Mouse (Mus musculus): ENCODE measurements around the gene Gm43951.
"Not testable (repeated sequence)": the region's sequence is repeated elsewhere in the genome, so short reads cannot be mapped to it uniquely, and the experiment has no call there.

The Gm43951 gene

DNA sequence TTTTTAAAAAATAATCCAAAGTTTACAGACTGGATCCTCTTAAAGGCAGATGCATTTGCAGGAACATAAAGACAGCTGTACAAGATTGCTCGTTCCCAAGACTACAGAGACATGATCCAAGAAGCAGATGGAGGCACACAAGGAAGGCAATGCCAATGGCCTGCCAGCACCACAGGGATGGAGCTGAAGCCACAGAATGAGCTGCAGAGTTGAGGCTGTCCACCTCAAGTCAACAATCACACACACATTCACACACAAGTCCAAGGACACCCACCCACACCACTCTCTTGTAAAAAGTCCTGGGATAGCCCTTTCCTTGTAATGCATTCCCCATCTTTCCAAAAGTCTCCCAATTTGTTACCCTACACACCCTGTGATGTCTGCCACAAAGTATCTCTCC, 3.2 kb downstream of the Gm43951 start:
- no peak for DNase-seq (ENCODE audit: low read depth, low spot score)

DNA sequence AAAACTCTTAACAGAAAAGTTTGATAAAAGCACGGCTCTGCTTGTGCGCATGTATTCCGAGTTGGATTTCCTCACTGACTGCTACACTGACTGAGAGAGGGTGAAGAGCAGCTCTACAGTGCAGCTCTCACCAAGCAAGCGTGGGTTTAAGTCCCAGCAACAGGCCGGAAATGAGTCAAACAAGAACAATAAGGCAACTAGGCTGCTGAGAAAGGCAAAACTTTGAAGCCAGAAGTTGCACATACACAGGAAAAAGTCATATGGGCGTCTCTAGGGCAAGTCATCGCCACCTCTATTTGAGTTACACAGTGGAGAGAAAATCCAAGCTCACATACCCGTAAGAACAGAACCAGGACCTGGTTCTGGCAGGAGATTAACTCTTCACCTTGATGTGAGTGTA, 10.1 kb downstream of the Gm43951 start:
- no peak for DNase-seq (ENCODE audit: low read depth, low spot score)

DNA sequence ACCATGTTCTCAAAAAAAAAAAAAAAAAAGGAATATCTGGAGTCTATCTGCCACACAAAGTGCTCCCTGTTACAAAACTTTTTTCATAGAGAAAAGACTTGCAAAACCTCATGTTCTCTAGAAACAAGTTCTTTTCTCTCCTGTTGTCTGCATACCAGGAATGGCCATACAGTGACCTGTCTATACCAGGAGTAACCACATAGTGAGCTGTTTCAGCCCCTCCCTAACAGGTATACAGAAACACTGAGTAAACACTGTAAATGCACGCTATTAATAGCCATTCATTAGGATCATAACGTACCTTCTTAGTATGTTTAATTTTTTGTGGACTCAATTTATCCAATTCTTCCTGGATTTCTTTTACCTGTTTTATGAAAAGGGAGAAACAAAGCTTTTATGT, 12.4 kb downstream of the Gm43951 start:
- no peak for DNase-seq (ENCODE audit: low read depth, low spot score)

GRCm38 (mm10) chr11:72190857-72191256, 15.8 kb downstream of the Gm43951 start:
- no peak for DNase-seq (ENCODE audit: low read depth, low spot score)

GRCm38 (mm10) chr11:72184252-72184651, 22.4 kb downstream of the Gm43951 start:
- DNase-seq (ENCODE audit: low read depth, low spot score): no peak

GRCm38 (mm10) chr11:72181136-72181535, 25.5 kb downstream of the Gm43951 start:
- DNase-seq (ENCODE audit: low read depth, low spot score): no peak

DNA sequence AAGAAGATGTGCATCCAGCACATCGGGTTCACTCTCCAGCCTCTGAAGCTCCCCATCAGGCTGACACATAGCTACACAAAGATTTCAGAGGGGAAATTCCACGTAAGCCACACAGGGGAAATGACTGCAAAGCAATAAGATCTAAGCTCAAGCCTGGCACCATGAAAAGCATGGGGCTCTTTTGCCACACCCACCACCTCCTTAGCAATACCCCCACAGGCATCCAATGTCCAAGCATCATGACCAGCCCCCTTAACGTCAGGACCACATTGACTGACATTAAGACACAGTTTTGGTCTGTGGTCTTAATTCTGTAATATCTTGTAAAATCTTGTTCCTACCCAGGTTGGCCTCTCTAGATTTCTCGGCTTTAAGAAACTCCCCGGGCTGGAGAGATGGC, 26.1 kb downstream of the Gm43951 start:
- no peak for DNase-seq (ENCODE audit: low read depth, low spot score)

- no peak for DNase-seq (ENCODE audit: low read depth, low spot score)
Measured at GRCm38 (mm10) chr11:72176553-72176952, 30.1 kb downstream of the Gm43951 start.

- DNase-seq (ENCODE audit: low read depth, low spot score): no peak
Measured at GRCm38 (mm10) chr11:72175966-72176365, 30.7 kb downstream of the Gm43951 start.

DNA sequence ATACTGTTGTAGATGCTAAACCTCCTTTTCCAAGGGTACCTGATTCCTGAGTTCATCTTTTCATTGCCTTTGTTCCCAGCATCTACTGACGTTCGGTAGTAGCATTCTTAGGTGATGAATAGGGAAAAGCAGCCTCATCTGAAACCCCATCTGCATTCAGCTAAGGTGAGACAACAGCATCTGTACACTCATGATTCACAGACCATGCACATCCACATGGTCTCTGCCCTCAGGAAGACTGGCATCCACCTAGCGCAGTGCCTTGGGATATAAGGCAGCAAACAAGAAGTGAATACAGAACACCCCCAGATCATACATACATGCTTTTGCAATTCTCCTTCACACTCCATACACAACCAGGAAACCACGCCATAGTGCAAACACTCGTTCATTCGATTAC, 31.9 kb downstream of the Gm43951 start:
- DNase-seq (ENCODE audit: low read depth, low spot score): no peak

DNA sequence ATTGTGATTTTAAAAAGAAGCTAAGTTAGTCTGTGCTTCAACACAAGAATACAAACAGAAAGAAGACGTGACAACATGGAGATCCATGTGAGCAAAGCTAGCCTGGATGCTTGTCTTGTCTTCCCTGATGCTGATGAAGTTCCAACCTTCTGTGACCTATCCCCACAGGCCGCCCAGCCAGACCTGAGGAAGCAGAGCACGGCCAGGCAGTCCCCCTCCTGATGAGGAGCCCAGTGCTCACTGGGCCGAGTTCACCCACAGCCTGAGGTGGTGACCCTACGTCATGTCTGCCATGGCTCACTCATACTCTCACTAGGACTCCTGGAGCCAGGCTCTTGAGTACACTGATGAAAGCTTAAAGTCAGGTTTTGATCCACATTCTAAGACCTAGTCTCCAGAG, 33.1 kb downstream of the Gm43951 start:
- DNase-seq (ENCODE audit: low read depth, low spot score): no peak

- DNase-seq (ENCODE audit: low read depth, low spot score): not testable (repeated sequence)
Measured at GRCm38 (mm10) chr11:72171906-72172305, 34.7 kb downstream of the Gm43951 start.

DNA sequence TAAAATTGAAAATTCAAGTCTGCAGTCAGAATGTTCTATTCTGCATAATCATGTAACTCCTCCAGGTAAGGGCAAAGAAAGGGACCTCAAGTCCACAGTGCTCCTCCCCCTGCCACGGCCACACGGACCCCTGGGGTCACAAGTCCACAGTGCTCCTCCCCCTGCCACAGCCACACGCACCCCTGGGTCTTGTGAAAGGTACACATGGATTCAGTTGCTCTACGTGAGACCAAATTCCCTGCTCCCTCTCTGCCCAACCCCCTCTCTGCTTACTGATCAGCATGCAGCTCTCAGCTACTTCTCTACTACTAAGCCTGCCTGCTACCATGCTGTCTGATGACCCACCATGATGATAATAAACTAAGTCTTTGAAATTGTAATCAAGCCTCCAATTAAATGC, 36.8 kb downstream of the Gm43951 start:
- no peak for DNase-seq (ENCODE audit: low read depth, low spot score)

GRCm38 (mm10) chr11:72163198-72163597, 43.4 kb downstream of the Gm43951 start:
- no peak for DNase-seq (ENCODE audit: low read depth, low spot score)

DNA sequence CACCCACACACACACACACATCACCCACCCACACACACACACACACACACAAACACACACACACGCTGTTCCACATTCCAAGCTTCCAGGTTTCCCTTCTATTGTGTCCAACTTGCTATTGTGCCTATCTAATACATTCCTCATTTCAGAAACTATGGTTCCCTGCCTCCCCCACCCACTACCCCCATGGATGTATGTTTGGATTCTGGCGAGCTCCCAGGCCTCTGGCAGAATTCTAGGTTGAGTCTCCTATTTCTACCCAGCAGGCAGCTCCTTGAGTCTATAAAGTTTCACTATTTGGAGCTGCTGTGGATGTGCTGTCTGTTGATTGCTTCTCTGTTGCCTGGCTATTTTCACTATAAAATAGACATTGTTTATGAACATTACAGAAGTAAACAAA, 50.0 kb downstream of the Gm43951 start:
- DNase-seq (ENCODE audit: low read depth, low spot score): no peak

DNA sequence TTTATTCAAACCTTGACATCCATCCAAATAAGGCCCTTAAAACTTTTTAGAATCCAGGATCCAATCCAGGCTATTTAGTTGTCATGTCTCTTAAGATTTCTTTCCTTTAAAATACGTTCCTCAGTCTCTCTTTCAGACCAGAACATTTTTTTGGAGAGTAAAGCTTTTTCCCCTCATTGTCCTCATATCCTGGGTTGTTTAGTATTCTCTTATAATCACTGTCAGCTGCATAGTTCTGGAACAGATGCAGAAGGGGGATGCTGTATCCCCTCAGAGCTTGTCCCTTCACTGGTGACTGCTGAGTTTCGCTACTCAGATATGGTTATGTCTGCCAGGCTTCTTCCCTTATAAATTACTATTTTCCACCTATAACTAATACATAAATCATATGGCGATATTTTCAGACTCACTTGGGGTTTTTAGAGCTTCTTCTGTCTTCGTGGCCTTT, 50.6 kb downstream of the Gm43951 start:
- no peak for DNase-seq (ENCODE audit: low read depth, low spot score)

DNA sequence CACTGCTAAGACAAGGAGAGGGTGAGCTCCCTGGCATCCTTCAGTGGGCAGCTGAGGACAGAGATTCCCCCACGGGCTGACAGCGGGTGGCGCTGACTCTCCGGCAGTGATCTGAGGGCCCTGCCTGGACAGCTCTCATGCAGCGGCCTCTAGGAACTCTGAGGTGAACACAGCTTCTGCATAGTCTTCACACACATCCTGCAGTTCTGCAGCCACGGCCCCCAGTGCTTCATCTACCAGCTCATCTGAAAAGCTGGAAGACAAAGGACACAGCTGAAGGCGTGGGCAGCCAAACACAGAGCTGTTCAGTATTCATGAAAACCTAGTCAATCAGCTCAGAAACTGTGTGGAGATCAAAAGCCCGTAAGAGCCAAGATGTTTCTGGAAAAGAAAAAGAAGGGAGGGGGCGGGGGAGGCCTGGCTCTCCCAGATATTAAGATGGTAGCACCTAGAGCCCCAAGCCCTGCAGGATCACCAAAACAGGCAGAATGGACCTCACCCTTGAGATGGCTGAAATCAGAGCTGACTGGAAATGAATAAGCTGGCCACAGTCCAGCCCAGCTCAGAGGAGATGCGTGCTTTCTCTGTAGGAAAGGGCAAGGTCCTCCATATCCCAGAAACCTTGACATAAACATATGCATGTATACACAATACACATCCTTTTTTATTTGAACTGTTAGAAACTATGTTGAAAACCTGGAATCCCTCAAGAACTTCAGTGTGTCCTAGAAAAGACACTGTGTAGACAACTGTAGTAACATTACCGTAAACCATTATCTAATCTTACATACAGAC, 51.3 kb downstream of the Gm43951 start:
- DNase-seq (ENCODE audit: low read depth, low spot score): no peak

All from retina, adult 2 months (tissue).